Mouse (Mus musculus) megakaryocyte-erythroid progenitor cell, adult 5 weeks (primary cell): ENCODE results near the gene Smcr8. TPM values are rescaled to one million over a fixed set of nuclear protein-coding genes. Genes with fewer than 3 reads are reported as not detected.

Experiments used
- polyA plus RNA-seq: library from polyadenylated mRNA; stranded (reverse); fragments of >175 nt; gene quantifications from 2 replicates; pipeline ENCODE4 v1.2.3, GENCODE M21; 2012

Smcr8 gene
- 1.9 and 2.0 TPM in 2 replicates for polyA plus RNA-seq

GRCm38 (mm10) chr11:60776829-60777740, at the start of gene Smcr8, which contains the start of gene Top3a:
Gene Smcr8 (plus strand): TSS chr11:60777524.
Gene Top3a (minus strand): TSS chr11:60777365.

GRCm38 (mm10) chr11:60728260-60728761, 49.0 kb upstream of the Smcr8 start, which contains the start of gene Mief2:
Gene Mief2 (plus strand): TSS chr11:60728398.

DNA sequence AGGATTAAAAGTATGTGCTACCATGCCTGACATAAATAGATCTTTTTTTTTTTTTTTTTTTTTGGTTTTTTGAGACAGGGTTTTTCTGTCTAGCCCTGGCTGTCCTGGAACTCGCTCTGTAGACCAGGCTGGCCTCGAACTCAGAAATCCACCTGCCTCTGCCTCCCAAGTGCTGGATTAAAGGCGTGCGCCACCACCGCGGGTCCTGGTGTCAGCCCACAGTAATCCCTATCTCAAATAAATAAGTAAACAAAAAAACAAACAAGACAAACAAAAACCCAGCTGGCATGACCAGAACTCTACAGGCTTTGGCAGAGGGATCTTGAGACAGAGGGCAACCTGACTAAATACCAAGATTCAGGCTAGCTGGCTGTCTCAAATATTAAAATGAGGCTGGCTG, 34.3 kb downstream of the Smcr8 start, which contains the start of gene Shmt1:
Gene Shmt1, minus strand, starts transcription at position 101 of the 400 bp plus-strand sequence.

GRCm38 (mm10) chr11:60830433-60831052, 53.2 kb downstream of the Smcr8 start, which contains the start of gene Dhrs7b:
Gene Dhrs7b (plus strand): TSS chr11:60830631.

Other genes with a start within 250 kb of the Smcr8 start
- gene Alkbh5, start 241.1 kb upstream of the Smcr8 start, polyA plus RNA-seq = 31.7 and 38.0 TPM in 2 replicates
- 21.9 and 25.6 TPM in 2 replicates for gene Llgl1, start 77.8 kb upstream of the Smcr8 start, polyA plus RNA-seq
- gene Flii, start 50.3 kb upstream of the Smcr8 start, polyA plus RNA-seq = 166 and 206 TPM in 2 replicates
- 17.2 and 18.6 TPM in 2 replicates for gene Mief2, start 49.1 kb upstream of the Smcr8 start, polyA plus RNA-seq
- gene Top3a, start 159 bp upstream of the Smcr8 start, polyA plus RNA-seq = 7.5 and 7.8 TPM in 2 replicates
- 7.0 TPM in 2 replicates for gene Shmt1, start 34.2 kb downstream of the Smcr8 start, polyA plus RNA-seq
- gene Dhrs7b, start 53.1 kb downstream of the Smcr8 start, polyA plus RNA-seq = 2.5 and 2.7 TPM in 2 replicates
- 35.8 and 40.4 TPM in 2 replicates for gene Tmem11, start 101.7 kb downstream of the Smcr8 start, polyA plus RNA-seq
- 4.7 and 5.0 TPM in 2 replicates for gene Natd1, start 137.2 kb downstream of the Smcr8 start, polyA plus RNA-seq
- gene Map2k3, start 154.5 kb downstream of the Smcr8 start, polyA plus RNA-seq = 274 and 275 TPM in 2 replicates
- 0.05 TPM in 1 of 2 replicates, not detected in the other for gene Kcnj12, start 245.0 kb downstream of the Smcr8 start, polyA plus RNA-seq